Mouse (Mus musculus) C2C12 (cell line): Measurements from ENCODE around the gene Tmem30b.

Experiments used
- CTCF ChIP-seq: IDR thresholded peaks from one replicate; pipeline ENCODE4 v1.5.1; 2011; ENCODE audit not compliant: control insufficient read depth, insufficient read depth, insufficient read length
- USF1 ChIP-seq: IDR thresholded peaks from one replicate; pipeline ENCODE4 v1.6.1; 2011; ENCODE audit warnings: low read depth, mild to moderate bottlenecking, control low read depth, moderate library complexity

DNA sequence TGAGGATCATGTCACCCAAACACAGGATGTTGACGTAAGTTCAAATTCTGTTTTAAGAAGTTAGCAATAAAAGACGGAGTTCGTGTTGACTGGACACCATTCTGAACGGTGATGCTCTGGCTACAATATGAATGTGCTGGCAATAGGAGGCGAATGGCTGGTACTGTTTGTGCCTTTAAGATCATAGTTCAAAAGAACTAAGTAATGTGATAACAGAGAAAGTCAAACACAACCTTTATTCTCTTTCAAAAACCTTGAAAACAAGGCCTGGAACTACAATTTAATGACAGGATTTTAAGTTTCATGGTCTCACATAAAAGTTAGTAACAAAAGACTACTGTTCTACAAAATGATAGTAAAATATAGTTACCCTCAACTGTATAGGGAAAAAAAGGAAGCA, 3.0 kb downstream of the Tmem30b start:
- TF ChIP-seq CTCF (no peak), USF1 (no peak)
